ENCODE assay signal across 30 mouse cellular contexts in genomic region chr8:109848981-109849380, GRCm38 (mm10).
"Had no signal": no experiment of that assay in that cellular context is flagged by ENCODE, and none has a peak within 500 bp of the region (broad histone marks: within the 10 kb centered on the region; RNA-seq: fewer than 3 reads in every experiment).

No protein-coding gene starts in this region.

- H3K27ac ChIP-seq: limb, embryonic 10.5 days; limb, embryonic 12.5 days; limb, embryonic 13.5 days; limb, embryonic 15.5 days; liver, embryonic 13.5 days; liver, embryonic 14.5 days; lung, embryonic 15.5 days; macrophage; midbrain, embryonic 10.5 days; midbrain, embryonic 12.5 days; midbrain, embryonic 13.5 days; midbrain, embryonic 15.5 days; neural tube, embryonic 12.5 days had no signal

- H3K9ac ChIP-seq: limb, embryonic 12.5 days; limb, embryonic 13.5 days; limb, embryonic 15.5 days; liver, embryonic 12.5 days; liver, embryonic 13.5 days; liver, embryonic 14.5 days; liver, embryonic 15.5 days; liver, postnatal 0 days; lung, embryonic 14.5 days; lung, embryonic 15.5 days; midbrain, embryonic 12.5 days; midbrain, embryonic 13.5 days; midbrain, embryonic 15.5 days; neural tube, embryonic 12.5 days had no signal

- H3K4me2 ChIP-seq: limb, embryonic 12.5 days; limb, embryonic 13.5 days; limb, embryonic 15.5 days; liver, embryonic 11.5 days; liver, embryonic 12.5 days; liver, embryonic 13.5 days; liver, embryonic 15.5 days; lung, embryonic 14.5 days; lung, embryonic 15.5 days; midbrain, embryonic 12.5 days; midbrain, embryonic 13.5 days; midbrain, embryonic 15.5 days; neural tube, embryonic 12.5 days had no signal

- ATAC-seq: liver, embryonic 12.5 days; liver, postnatal 0 days; lung, postnatal 0 days; midbrain, embryonic 13.5 days; midbrain, embryonic 15.5 days; midbrain, embryonic 16.5 days had no signal

- H3K27me3 ChIP-seq: limb, embryonic 12.5 days; limb, embryonic 13.5 days; limb, embryonic 15.5 days; liver, embryonic 12.5 days; liver, embryonic 13.5 days; liver, embryonic 15.5 days; lung, embryonic 15.5 days; megakaryocyte, embryonic 14.5 days; midbrain, embryonic 12.5 days; midbrain, embryonic 13.5 days; midbrain, embryonic 15.5 days; neural tube, embryonic 12.5 days had no signal

- H3K9me3 ChIP-seq: limb, embryonic 10.5 days; limb, embryonic 12.5 days; limb, embryonic 13.5 days; limb, embryonic 15.5 days; liver, embryonic 12.5 days; liver, embryonic 13.5 days; liver, embryonic 15.5 days; lung, embryonic 15.5 days; megakaryocyte, embryonic 14.5 days; midbrain, embryonic 10.5 days; midbrain, embryonic 12.5 days; midbrain, embryonic 13.5 days; midbrain, embryonic 15.5 days; neural tube, embryonic 12.5 days had no signal

- H3K4me3 ChIP-seq: limb, embryonic 10.5 days; limb, embryonic 12.5 days; limb, embryonic 13.5 days; limb, embryonic 15.5 days; liver, embryonic 12.5 days; liver, embryonic 13.5 days; liver, embryonic 15.5 days; lung, embryonic 15.5 days; megakaryocyte, embryonic 14.5 days; midbrain, embryonic 10.5 days; midbrain, embryonic 12.5 days; midbrain, embryonic 13.5 days; midbrain, embryonic 15.5 days; myocyte; neural tube, embryonic 12.5 days had no signal

- H3K4me1 ChIP-seq: limb, embryonic 10.5 days; limb, embryonic 12.5 days; limb, embryonic 13.5 days; limb, embryonic 15.5 days; lung, embryonic 15.5 days; megakaryocyte, embryonic 14.5 days; midbrain, embryonic 10.5 days; midbrain, embryonic 12.5 days; midbrain, embryonic 13.5 days; midbrain, embryonic 15.5 days; neural tube, embryonic 12.5 days had no signal

- DNase-seq: left cerebral cortex, postnatal 4 days; liver; liver, embryonic 13.5 days; liver, postnatal 0 days; lung, adult 18-20 months; lung, adult 2 months; lung, embryonic 14.5 days; lung, postnatal 10 days; lung, postnatal 14 days; lung, postnatal 36 days; lung, postnatal 4 days had no signal
